Mouse (Mus musculus) embryonic fibroblast, embryonic 13.5 days (primary cell): Measurements from ENCODE around the gene Rbm26.

Source experiments
- CTCF ChIP-seq: IDR thresholded peaks from 2 replicates; pipeline ENCODE4 v1.5.1; 2011; ENCODE audit warnings: mild to moderate bottlenecking, control low read depth, low read length, moderate library complexity, borderline replicate concordance; ENCODE audit not compliant: insufficient read depth
- POLR2A ChIP-seq: IDR thresholded peaks from 2 replicates; pipeline ENCODE4 v1.6.1; 2011; ENCODE audit warnings: low read depth, mild to moderate bottlenecking, control low read depth, low read length, moderate library complexity

GRCm38 (mm10) chr14:105176381-105177168 lies 552 bp downstream of the Rbm26 start:
- TF ChIP-seq CTCF = no peak
- no peak; the same call in 1 of the 2 replicates for TF ChIP-seq POLR2A
